Comparison of ENCODE assay signal across 9 mouse cellular contexts in the genomic region with DNA sequence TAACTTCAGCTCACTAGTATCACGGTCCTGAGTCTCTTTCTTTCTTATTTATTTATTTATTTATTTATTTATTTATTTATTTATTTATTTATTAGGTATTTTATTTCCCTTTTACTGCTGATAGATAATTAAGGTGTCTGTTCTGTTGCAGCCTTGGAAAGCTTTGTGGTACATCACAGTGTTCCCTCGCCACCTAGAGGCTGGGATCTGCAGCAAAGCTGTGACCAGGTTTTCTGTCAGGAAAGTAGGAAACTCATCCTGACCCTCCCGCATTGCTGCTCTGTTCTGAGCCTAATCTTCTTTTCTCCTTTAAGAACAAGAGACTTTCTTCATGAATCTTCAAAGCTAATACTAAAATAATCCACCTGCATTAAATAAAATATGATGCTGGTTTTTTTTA.
DNase-seq lines count a peak whose midpoint lies in the region; ATAC-seq and TF ChIP-seq lines count a peak whose summit lies in the region.
"Had no signal": no experiment of that assay in that cellular context is flagged by ENCODE, and none has a peak within 500 bp of the region (broad histone marks: within the 10 kb centered on the region; RNA-seq: fewer than 3 reads in every experiment).

No protein-coding gene starts in this region.

- no peak overlapping the region for H3K4me3 ChIP-seq in lung, embryonic 14.5 days (ENCODE audit: low read depth, low read length)
- no peak overlapping the region for H3K4me3 ChIP-seq in hindbrain, embryonic 13.5 days
- no peak overlapping the region for H3K4me3 ChIP-seq in midbrain, embryonic 14.5 days (replicated peaks; ENCODE audit: low read depth, low read length)
- H3K4me3 ChIP-seq: liver, embryonic 15.5 days had no signal

- WGBS in lung, embryonic 14.5 days = 66% methylated on average over 3 of the region's 3 CpGs
- 66% methylated on average over 3 of the region's 3 CpGs for WGBS in hindbrain, embryonic 13.5 days
- 68% methylated on average over 3 of the region's 3 CpGs for WGBS in midbrain, embryonic 14.5 days

- no peak for ATAC-seq in lung, embryonic 14.5 days (ENCODE audit: insufficient read depth)
- ATAC-seq in hindbrain, embryonic 13.5 days (ENCODE audit: low FRiP score) = 0 out of 2 replicates have a peak, but pooled peaks have one; percentile 61
- ATAC-seq in midbrain, embryonic 14.5 days (ENCODE audit: low FRiP score, low TSS enrichment) = peak; percentile 70; the same call in 1 of the 2 replicates

- H3K9ac ChIP-seq in lung, embryonic 14.5 days = no peak overlapping the region
- no peak overlapping the region for H3K9ac ChIP-seq in hindbrain, embryonic 13.5 days
- no peak overlapping the region for H3K9ac ChIP-seq in midbrain, embryonic 14.5 days (replicated peaks; ENCODE audit: low read length)
- H3K9ac ChIP-seq: liver, embryonic 15.5 days had no signal

- no peaks in the 10 kb centered on the region for H3K36me3 ChIP-seq in lung, embryonic 14.5 days (ENCODE audit: insufficient read depth)
- H3K36me3 ChIP-seq in hindbrain, embryonic 13.5 days = no peaks in the 10 kb centered on the region
- H3K36me3 ChIP-seq in midbrain, embryonic 14.5 days (ENCODE audit: control insufficient read depth, insufficient read depth, low read length) = no peaks in the 10 kb centered on the region
- H3K36me3 ChIP-seq: liver, embryonic 15.5 days had no signal

- H3K27me3 ChIP-seq in lung, embryonic 14.5 days (ENCODE audit: insufficient read depth, low read length) = no peaks in the 10 kb centered on the region
- no peaks in the 10 kb centered on the region for H3K27me3 ChIP-seq in hindbrain, embryonic 13.5 days
- no peaks in the 10 kb centered on the region for H3K27me3 ChIP-seq in midbrain, embryonic 14.5 days (ENCODE audit: control insufficient read depth, insufficient read depth, low read length)
- H3K27me3 ChIP-seq: liver, embryonic 15.5 days had no signal

- peak; percentile 4 to 11 for DNase-seq in cerebellum, postnatal 36 days
- no peak for DNase-seq in cerebellum, adult 11 months
- peak; percentile 47 for DNase-seq in lung, embryonic 14.5 days
- DNase-seq in lung, postnatal 36 days = no peak
- DNase-seq in midbrain, embryonic 14.5 days = peak; percentile 80
- no peak for DNase-seq in urinary bladder, postnatal 10 days (ENCODE audit: low spot score)
- no peak for DNase-seq in adrenal gland, postnatal 25 days

- H3K4me1 ChIP-seq in lung, embryonic 14.5 days (ENCODE audit: insufficient read depth) = no peaks in the 10 kb centered on the region
- H3K4me1 ChIP-seq in hindbrain, embryonic 13.5 days (replicated peaks) = no peaks in the 10 kb centered on the region
- H3K4me1 ChIP-seq in midbrain, embryonic 14.5 days (ENCODE audit: control insufficient read depth, insufficient read depth, low read length) = no peaks in the 10 kb centered on the region
- H3K4me1 ChIP-seq: liver, embryonic 15.5 days had no signal

- TF ChIP-seq CTCF in lung, embryonic 14.5 days (IDR thresholded peaks at IDR 0.05; ENCODE audit: low read depth) = peak; percentile 50

- no peak overlapping the region for H3K27ac ChIP-seq in lung, embryonic 14.5 days (ENCODE audit: low read depth)
- H3K27ac ChIP-seq in hindbrain, embryonic 13.5 days = no peak overlapping the region
- no peak overlapping the region for H3K27ac ChIP-seq in midbrain, embryonic 14.5 days (replicated peaks; ENCODE audit: low read depth, low read length)
- H3K27ac ChIP-seq: liver, embryonic 15.5 days had no signal

- H3K9me3 ChIP-seq in lung, embryonic 14.5 days (ENCODE audit: low read depth, low read length) = no peaks in the 10 kb centered on the region
- no peaks in the 10 kb centered on the region for H3K9me3 ChIP-seq in hindbrain, embryonic 13.5 days
- H3K9me3 ChIP-seq in midbrain, embryonic 14.5 days (ENCODE audit: control insufficient read depth, low read length) = no peaks in the 10 kb centered on the region
- H3K9me3 ChIP-seq: liver, embryonic 15.5 days had no signal

- H3K4me2 ChIP-seq in lung, embryonic 14.5 days = no peak overlapping the region
- H3K4me2 ChIP-seq in hindbrain, embryonic 13.5 days = no peak overlapping the region
- no peak overlapping the region for H3K4me2 ChIP-seq in midbrain, embryonic 14.5 days (ENCODE audit: low read length)
- H3K4me2 ChIP-seq: liver, embryonic 15.5 days had no signal

Comparison
In these comparisons a context has a peak if more than half of its experiments do, and no peak if none do; other contexts are left out.
1. DNase-seq: peak in cerebellum, postnatal 36 days (2 of 2), lung, embryonic 14.5 days (single experiment) and midbrain, embryonic 14.5 days (single experiment); none in cerebellum, adult 11 months (single experiment), lung, postnatal 36 days (single experiment), urinary bladder, postnatal 10 days (single experiment) and adrenal gland, postnatal 25 days (single experiment).